Mouse (Mus musculus) heart, postnatal 0 days (tissue): ENCODE measurements around the gene Lpp. TPM values are rescaled to one million over a fixed set of nuclear protein-coding genes. Genes with fewer than 3 reads are reported as not detected.

ENCODE experiments used
- ATAC-seq: fragments of 200-750 bp; cut with Nextera tagmentation; 2 replicates; pipeline ENCODE4 v1.8.0; 2017; ENCODE audit warnings: low read depth, moderate number of reproducible peaks, moderate library complexity; ENCODE audit not compliant: insufficient read depth
- DNase-seq: peaks from one replicate; pipeline ENCODE4 v3.0.0-alpha.2; 2016; ENCODE audit warnings: low spot score
- H3K27ac ChIP-seq: fragments of 300-500 bp; sonication (generic); 2 replicates; pipeline ENCODE4 v1.5.1; 2014; ENCODE audit warnings: low read depth, mild to moderate bottlenecking
- H3K27me3 ChIP-seq: fragments of 300-500 bp; sonication (generic); 2 replicates; pipeline ENCODE4 v1.6.1; 2014; ENCODE audit warnings: low read length, mixed read lengths; ENCODE audit not compliant: control insufficient read depth, insufficient read depth
- H3K36me3 ChIP-seq: fragments of 300-500 bp; sonication (generic); replicated peaks from 2 replicates; pipeline ENCODE4 v1.6.1; 2014; ENCODE audit warnings: low read length, mixed read lengths; ENCODE audit not compliant: control insufficient read depth, insufficient read depth
- H3K4me1 ChIP-seq: fragments of 300-500 bp; sonication (generic); 2 replicates; pipeline ENCODE4 v1.6.1; 2014; ENCODE audit warnings: antibody characterized with exemption; ENCODE audit not compliant: control insufficient read depth, insufficient read depth
- H3K4me2 ChIP-seq: fragments of 300-500 bp; sonication (generic); 2 replicates; pipeline ENCODE4 v1.6.1; 2014; ENCODE audit warnings: low read depth, mild to moderate bottlenecking, low read length, moderate library complexity
- H3K4me3 ChIP-seq: fragments of 300-500 bp; sonication (generic); 2 replicates; pipeline ENCODE4 v1.5.1; 2014; ENCODE audit warnings: low read depth, low read length
- H3K9ac ChIP-seq: fragments of 300-500 bp; sonication (generic); replicated peaks from 2 replicates; pipeline ENCODE4 v1.6.1; 2014; ENCODE audit warnings: low read depth, low read length, mixed read lengths
- H3K9me3 ChIP-seq: fragments of 300-500 bp; sonication (generic); replicated peaks from 2 replicates; pipeline ENCODE4 v1.6.1; 2016; ENCODE audit warnings: low read length; ENCODE audit not compliant: control insufficient read depth
- CTCF ChIP-seq: IDR thresholded peaks from 2 replicates; pipeline ENCODE4 v1.5.1; 2016; ENCODE audit warnings: antibody characterized with exemption, control low read depth, low read depth
- EP300 ChIP-seq: IDR thresholded peaks from 2 replicates; pipeline ENCODE4 v1.6.1; 2016; ENCODE audit warnings: antibody characterized with exemption, low read depth
- WGBS: fragments of 180-500 bp; shearing (Covaris S2); extraction: QIAGEN DNeasy Blood & Tissue Kit; methylation state at CpG from one replicate; pipeline ENCODE4 v1.1.7; 2014; 5-methylcytosine and 5-hydroxymethylcytosine counted together
- polyA plus RNA-seq: library from polyadenylated mRNA; unstranded; fragments of >200 nt; fragmentation: Nextera tagmentation; extraction: Ambion mirVana; gene quantifications from 2 replicates; pipeline ENCODE4 v1.2.1, GENCODE M21; 2015
- total RNA-seq: library from RNA; depleted of rRNA; stranded (reverse); fragments of >200 nt; gene quantifications from 2 replicates; pipeline ENCODE4 v1.2.3, GENCODE M21; 2014; ENCODE audit warnings: low replicate concordance

The Lpp gene
- total and polyA plus RNA-seq, 2 experiments from 2014 or later = 32.1 to 77.4 TPM

- Histone ChIP-seq H3K9ac (0 out of 2 replicates have a peak overlapping the region, but pooled peaks have one; percentile 8), H3K4me1 (peaks cover 71% of the 10 kb centered on the region), H3K9me3 (no peaks in the 10 kb centered on the region), H3K4me2 (no peak overlapping the region), H3K27ac (peak overlapping the region; percentile 71), H3K4me3 (no peak overlapping the region), H3K36me3 (no peaks in the 10 kb centered on the region), H3K27me3 (no peaks in the 10 kb centered on the region)
- peak; percentile 35; the same call in 1 of the 2 replicates for ATAC-seq
- no peak for TF ChIP-seq CTCF
- TF ChIP-seq EP300 = no peak
- no peak for DNase-seq
- WGBS = 33% methylated on average over 12 of the region's 12 CpGs
Measured at GRCm38 (mm10) chr16:24424356-24424977, 31.2 kb downstream of the Lpp start.

GRCm38 (mm10) chr16:24425816-24426215, 32.5 kb downstream of the Lpp start:
- no peak overlapping the region for H3K4me3 ChIP-seq
- H3K4me1 ChIP-seq = peaks cover 68% of the 10 kb centered on the region
- no peaks in the 10 kb centered on the region for H3K9me3 ChIP-seq
- WGBS = 12% methylated on average over 3 of the region's 3 CpGs
- TF ChIP-seq CTCF (no peak), EP300 (no peak)
- ATAC-seq = peak; percentile 65
- H3K9ac ChIP-seq = no peak overlapping the region
- no peaks in the 10 kb centered on the region for H3K27me3 ChIP-seq
- H3K36me3 ChIP-seq = no peaks in the 10 kb centered on the region
- no peak overlapping the region for H3K4me2 ChIP-seq
- peak; percentile 78 for DNase-seq
- H3K27ac ChIP-seq = peak overlapping the region; percentile 71

- ATAC-seq (no peak), DNase-seq (no peak)
- no peak overlapping the region for H3K9ac ChIP-seq
- TF ChIP-seq EP300 = no peak
- no peak for TF ChIP-seq CTCF
- peaks cover 54% of the 10 kb centered on the region for H3K4me1 ChIP-seq
- no peak overlapping the region for H3K4me3 ChIP-seq
- 0 out of 2 replicates have a peak overlapping the region, but pooled peaks have one; percentile 1 for H3K27ac ChIP-seq
- no peak overlapping the region for H3K4me2 ChIP-seq
- no peaks in the 10 kb centered on the region for H3K27me3 ChIP-seq
- 71% methylated on average over 3 of the region's 3 CpGs for WGBS
- no peaks in the 10 kb centered on the region for H3K9me3 ChIP-seq
- H3K36me3 ChIP-seq = no peaks in the 10 kb centered on the region
Measured at GRCm38 (mm10) chr16:24427606-24428005, 34.3 kb downstream of the Lpp start.

- Histone ChIP-seq H3K27me3 (no peaks in the 10 kb centered on the region), H3K27ac (no peak overlapping the region), H3K9ac (no peak overlapping the region), H3K9me3 (no peaks in the 10 kb centered on the region), H3K36me3 (no peaks in the 10 kb centered on the region), H3K4me3 (no peak overlapping the region), H3K4me2 (no peak overlapping the region), H3K4me1 (peaks cover 55% of the 10 kb centered on the region)
- no peak for TF ChIP-seq CTCF
- no peak for TF ChIP-seq EP300
- 57% methylated on average over 4 of the region's 4 CpGs for WGBS
- DNase-seq = no peak
- ATAC-seq = no peak
Measured at GRCm38 (mm10) chr16:24428055-24428454, 34.7 kb downstream of the Lpp start.

- Histone ChIP-seq H3K36me3 (no peaks in the 10 kb centered on the region), H3K4me2 (no peak overlapping the region), H3K4me1 (peaks cover 55% of the 10 kb centered on the region), H3K27ac (peak overlapping the region; percentile 32; the same call in 1 of the 2 replicates), H3K9me3 (no peaks in the 10 kb centered on the region), H3K9ac (no peak overlapping the region), H3K27me3 (no peaks in the 10 kb centered on the region), H3K4me3 (no peak overlapping the region)
- 82% methylated on average over 4 of the region's 4 CpGs for WGBS
- DNase-seq (no peak), ATAC-seq (no peak)
- no peak for TF ChIP-seq EP300
- TF ChIP-seq CTCF = no peak
Measured at GRCm38 (mm10) chr16:24428742-24429141, 35.4 kb downstream of the Lpp start.

GRCm38 (mm10) chr16:24429691-24430090, 36.4 kb downstream of the Lpp start:
- Histone ChIP-seq H3K27me3 (no peaks in the 10 kb centered on the region), H3K4me3 (no peak overlapping the region), H3K9me3 (no peaks in the 10 kb centered on the region), H3K9ac (no peak overlapping the region), H3K4me2 (no peak overlapping the region), H3K4me1 (peaks cover 55% of the 10 kb centered on the region), H3K27ac (no peak overlapping the region), H3K36me3 (no peaks in the 10 kb centered on the region)
- ATAC-seq = no peak
- WGBS = 36% methylated on average over 5 of the region's 5 CpGs
- no peak for TF ChIP-seq CTCF
- no peak for TF ChIP-seq EP300
- DNase-seq = no peak
